Mouse (Mus musculus) forebrain, embryonic 12.5 days (tissue): ENCODE results near the gene Hist1h1d. TPM values are rescaled to one million over a fixed set of nuclear protein-coding genes. Genes with fewer than 3 reads are reported as not detected.

ENCODE experiments used
- ATAC-seq: fragments of 200-750 bp; cut with Nextera tagmentation; 2 replicates; pipeline ENCODE4 v1.8.0; 2017; ENCODE audit warnings: moderate TSS enrichment; ENCODE audit not compliant: low FRiP score
- H3K27ac ChIP-seq: fragments of 300-500 bp; sonication (generic); 2 replicates; pipeline ENCODE4 v1.5.1; 2016; ENCODE audit warnings: mild to moderate bottlenecking
- H3K27me3 ChIP-seq: fragments of 300-500 bp; sonication (generic); 2 replicates; pipeline ENCODE4 v1.6.1; 2016; ENCODE audit warnings: mild to moderate bottlenecking
- H3K36me3 ChIP-seq: fragments of 300-500 bp; sonication (generic); replicated peaks from 2 replicates; pipeline ENCODE4 v1.6.1; 2016; ENCODE audit warnings: mild to moderate bottlenecking
- H3K4me1 ChIP-seq: fragments of 300-500 bp; sonication (generic); 2 replicates; pipeline ENCODE4 v1.6.1; 2016
- H3K4me2 ChIP-seq: fragments of 300-500 bp; sonication (generic); 2 replicates; pipeline ENCODE4 v1.6.1; 2016; ENCODE audit warnings: mild to moderate bottlenecking, moderate library complexity
- H3K4me3 ChIP-seq: fragments of 300-500 bp; sonication (generic); replicated peaks from 2 replicates; pipeline ENCODE4 v1.5.1; 2016; ENCODE audit warnings: mild to moderate bottlenecking
- H3K9ac ChIP-seq: fragments of 300-500 bp; sonication (generic); 2 replicates; pipeline ENCODE4 v1.6.1; 2016; ENCODE audit warnings: mild to moderate bottlenecking
- H3K9me3 ChIP-seq: fragments of 300-500 bp; sonication (generic); 2 replicates; pipeline ENCODE4 v1.6.1; 2016
- WGBS: fragments of 180-500 bp; shearing (Covaris S2); methylation state at CpG from one replicate; pipeline ENCODE4 v1.1.7; 2016; 5-methylcytosine and 5-hydroxymethylcytosine counted together
- polyA plus RNA-seq: library from polyadenylated mRNA; unstranded; fragments of >200 nt; fragmentation: Nextera tagmentation; extraction: Ambion mirVana; gene quantifications from 2 replicates; pipeline ENCODE4 v1.2.1, GENCODE M21; 2016

Gene Hist1h1d
- polyA plus RNA-seq, result 0.47 and 0.56 TPM in 2 replicates

- Histone ChIP-seq H3K4me2 (peak within 1 kb of the TSS; percentile 93), H3K27ac (peak within 1 kb of the TSS; percentile 99), H3K9ac (no peak within 1 kb of the TSS), H3K36me3 (no peaks in the 10 kb centered on the region), H3K4me3 (no peak within 1 kb of the TSS), H3K27me3 (no peaks in the 10 kb centered on the region), H3K9me3 (no peaks in the 10 kb centered on the region), H3K4me1 (peaks cover 23% of the 10 kb centered on the region)
- ATAC-seq, result no peak
Observed at GRCm38 (mm10) chr13:23552962-23553361, at the start of gene Hist1h1d. Gene Hist1h1d, plus strand, starts transcription at chr13:23553262.

- Histone ChIP-seq H3K4me2 (0 out of 2 replicates have a peak overlapping the region, but pooled peaks have one; percentile 19), H3K4me1 (peaks cover 14% of the 10 kb centered on the region), H3K4me3 (no peak overlapping the region), H3K27ac (no peak overlapping the region), H3K36me3 (no peaks in the 10 kb centered on the region), H3K9ac (no peak overlapping the region), H3K27me3 (peaks cover 2% of the 10 kb centered on the region), H3K9me3 (no peaks in the 10 kb centered on the region)
- WGBS, result 1% methylated on average over 9 of the region's 9 CpGs
- ATAC-seq, result no peak
Observed at GRCm38 (mm10) chr13:23503797-23504196, 49.3 kb upstream of the Hist1h1d start.

GRCm38 (mm10) chr13:23505662-23506345, 47.3 kb upstream of the Hist1h1d start:
- Histone ChIP-seq H3K4me3 (peak overlapping the region; percentile 23), H3K36me3 (no peaks in the 10 kb centered on the region), H3K27ac (0 out of 2 replicates have a peak overlapping the region, but pooled peaks have one; percentile 36), H3K4me2 (peak overlapping the region; percentile 47), H3K9me3 (no peaks in the 10 kb centered on the region), H3K27me3 (peaks cover 3% of the 10 kb centered on the region; the same call in 1 of the 2 replicates), H3K4me1 (peaks cover 13% of the 10 kb centered on the region), H3K9ac (peak overlapping the region; percentile 27)
- 3% methylated on average over 14 of the region's 14 CpGs for WGBS
- ATAC-seq, result no peak

- H3K36me3 ChIP-seq, result no peaks in the 10 kb centered on the region
- peak overlapping the region; percentile 47 for H3K4me2 ChIP-seq
- peak overlapping the region; percentile 23 for H3K4me3 ChIP-seq
- H3K27ac ChIP-seq, result no peak overlapping the region
- H3K4me1 ChIP-seq, result peaks cover 13% of the 10 kb centered on the region
- WGBS, result 2% methylated on average over 13 of the region's 13 CpGs
- no peaks in the 10 kb centered on the region for H3K9me3 ChIP-seq
- peaks cover 3% of the 10 kb centered on the region; the same call in 1 of the 2 replicates for H3K27me3 ChIP-seq
- 0 out of 2 replicates have a peak, but pooled peaks have one; percentile 23 for ATAC-seq
- H3K9ac ChIP-seq, result no peak overlapping the region
Observed at GRCm38 (mm10) chr13:23506351-23506750, 46.7 kb upstream of the Hist1h1d start.

- no peak for ATAC-seq
- H3K4me1 ChIP-seq, result peaks cover 13% of the 10 kb centered on the region
- no peak overlapping the region for H3K9ac ChIP-seq
- no peak overlapping the region for H3K4me3 ChIP-seq
- H3K36me3 ChIP-seq, result no peaks in the 10 kb centered on the region
- 14% methylated on average over 14 of the region's 14 CpGs for WGBS
- H3K9me3 ChIP-seq, result no peaks in the 10 kb centered on the region
- peaks cover 3% of the 10 kb centered on the region; the same call in 1 of the 2 replicates for H3K27me3 ChIP-seq
- no peak overlapping the region; the same call in 1 of the 2 replicates for H3K4me2 ChIP-seq
- no peak overlapping the region for H3K27ac ChIP-seq
Observed at GRCm38 (mm10) chr13:23506819-23507515, 46.1 kb upstream of the Hist1h1d start.

GRCm38 (mm10) chr13:23510127-23510526, 42.9 kb upstream of the Hist1h1d start:
- H3K4me1 ChIP-seq, result peaks cover 11% of the 10 kb centered on the region
- H3K4me2 ChIP-seq, result no peak overlapping the region
- H3K4me3 ChIP-seq, result no peak overlapping the region
- no peak overlapping the region for H3K9ac ChIP-seq
- WGBS, result 17% methylated on average over 1 of the region's 1 CpGs
- no peak for ATAC-seq
- peaks cover 3% of the 10 kb centered on the region; the same call in 1 of the 2 replicates for H3K27me3 ChIP-seq
- H3K9me3 ChIP-seq, result no peaks in the 10 kb centered on the region
- H3K27ac ChIP-seq, result no peak overlapping the region
- H3K36me3 ChIP-seq, result no peaks in the 10 kb centered on the region

GRCm38 (mm10) chr13:23513517-23513916, 39.5 kb upstream of the Hist1h1d start:
- ATAC-seq, result no peak
- Histone ChIP-seq H3K4me1 (peaks cover 4% of the 10 kb centered on the region; the same call in 1 of the 2 replicates), H3K9me3 (no peaks in the 10 kb centered on the region), H3K9ac (no peak overlapping the region), H3K36me3 (no peaks in the 10 kb centered on the region), H3K4me2 (no peak overlapping the region), H3K27ac (no peak overlapping the region), H3K4me3 (no peak overlapping the region), H3K27me3 (0 out of 2 replicates have a peak, but pooled peaks cover 3% of the 10 kb centered on the region)
- 88% methylated on average over 1 of the region's 1 CpGs for WGBS

GRCm38 (mm10) chr13:23515281-23515680, 37.8 kb upstream of the Hist1h1d start:
- Histone ChIP-seq H3K27ac (no peak overlapping the region), H3K9me3 (no peaks in the 10 kb centered on the region), H3K9ac (no peak overlapping the region), H3K36me3 (no peaks in the 10 kb centered on the region), H3K4me3 (no peak overlapping the region), H3K27me3 (no peaks in the 10 kb centered on the region), H3K4me1 (peaks cover 4% of the 10 kb centered on the region; the same call in 1 of the 2 replicates), H3K4me2 (no peak overlapping the region)
- ATAC-seq, result no peak
- WGBS, result 69% methylated on average over 5 of the region's 5 CpGs

- no peak for ATAC-seq
- H3K4me2 ChIP-seq, result peak overlapping the region; percentile 57
- H3K4me3 ChIP-seq, result peak overlapping the region; percentile 40
- H3K4me1 ChIP-seq, result peaks cover 4% of the 10 kb centered on the region; the same call in 1 of the 2 replicates
- no peaks in the 10 kb centered on the region for H3K36me3 ChIP-seq
- H3K9ac ChIP-seq, result peak overlapping the region; percentile 56
- H3K27me3 ChIP-seq, result no peaks in the 10 kb centered on the region
- no peaks in the 10 kb centered on the region for H3K9me3 ChIP-seq
- 55% methylated on average over 15 of the region's 15 CpGs for WGBS
- H3K27ac ChIP-seq, result no peak overlapping the region
Observed at GRCm38 (mm10) chr13:23515826-23516620, 37.0 kb upstream of the Hist1h1d start.

GRCm38 (mm10) chr13:23516822-23517602, 36.0 kb upstream of the Hist1h1d start:
- H3K9ac ChIP-seq, result 0 out of 2 replicates have a peak overlapping the region, but pooled peaks have one; percentile 33
- WGBS, result under 1% methylated on average over 19 of the region's 19 CpGs
- H3K9me3 ChIP-seq, result no peaks in the 10 kb centered on the region
- H3K27me3 ChIP-seq, result no peaks in the 10 kb centered on the region
- 0 out of 2 replicates have a peak overlapping the region, but pooled peaks have one; percentile 61 for H3K27ac ChIP-seq
- H3K36me3 ChIP-seq, result no peaks in the 10 kb centered on the region
- peak; percentile 66 for ATAC-seq
- H3K4me2 ChIP-seq, result peak overlapping the region; percentile 55
- peaks cover 4% of the 10 kb centered on the region; the same call in 1 of the 2 replicates for H3K4me1 ChIP-seq
- H3K4me3 ChIP-seq, result peak overlapping the region; percentile 40

- H3K9ac ChIP-seq, result 0 out of 2 replicates have a peak overlapping the region, but pooled peaks have one; percentile 33
Observed at GRCm38 (mm10) chr13:23517603-23518294, 35.3 kb upstream of the Hist1h1d start.

More at GRCm38 (mm10) chr13:23517603-23518294, 35.3 kb upstream of the Hist1h1d start:
- WGBS, result under 1% methylated on average over 27 of the region's 27 CpGs
- 0 out of 2 replicates have a peak overlapping the region, but pooled peaks have one; percentile 61 for H3K27ac ChIP-seq
- H3K4me1 ChIP-seq, result peaks cover 4% of the 10 kb centered on the region; the same call in 1 of the 2 replicates
- H3K27me3 ChIP-seq, result no peaks in the 10 kb centered on the region
- peak; percentile 88 for ATAC-seq
- H3K4me3 ChIP-seq, result peak overlapping the region; percentile 40
- no peaks in the 10 kb centered on the region for H3K9me3 ChIP-seq
- no peaks in the 10 kb centered on the region for H3K36me3 ChIP-seq
- peak overlapping the region; percentile 55 for H3K4me2 ChIP-seq
